Mouse (Mus musculus): Measurements from ENCODE around the gene Rnf217. TPM values are rescaled to one million over a fixed set of nuclear protein-coding genes. Genes with fewer than 3 reads are reported as not detected.

The Rnf217 gene
- 1 to 10 TPM; 6.9 to 7.0 TPM for total RNA-seq (2021)
- long read RNA-seq, full-length matches to known transcripts, result 9 of 10 reads
- long read RNA-seq, partial matches to known transcripts, result 0 of 10 reads
- long read RNA-seq, other reads (novel, unspliced or antisense), result 1 of 10 reads

DNA sequence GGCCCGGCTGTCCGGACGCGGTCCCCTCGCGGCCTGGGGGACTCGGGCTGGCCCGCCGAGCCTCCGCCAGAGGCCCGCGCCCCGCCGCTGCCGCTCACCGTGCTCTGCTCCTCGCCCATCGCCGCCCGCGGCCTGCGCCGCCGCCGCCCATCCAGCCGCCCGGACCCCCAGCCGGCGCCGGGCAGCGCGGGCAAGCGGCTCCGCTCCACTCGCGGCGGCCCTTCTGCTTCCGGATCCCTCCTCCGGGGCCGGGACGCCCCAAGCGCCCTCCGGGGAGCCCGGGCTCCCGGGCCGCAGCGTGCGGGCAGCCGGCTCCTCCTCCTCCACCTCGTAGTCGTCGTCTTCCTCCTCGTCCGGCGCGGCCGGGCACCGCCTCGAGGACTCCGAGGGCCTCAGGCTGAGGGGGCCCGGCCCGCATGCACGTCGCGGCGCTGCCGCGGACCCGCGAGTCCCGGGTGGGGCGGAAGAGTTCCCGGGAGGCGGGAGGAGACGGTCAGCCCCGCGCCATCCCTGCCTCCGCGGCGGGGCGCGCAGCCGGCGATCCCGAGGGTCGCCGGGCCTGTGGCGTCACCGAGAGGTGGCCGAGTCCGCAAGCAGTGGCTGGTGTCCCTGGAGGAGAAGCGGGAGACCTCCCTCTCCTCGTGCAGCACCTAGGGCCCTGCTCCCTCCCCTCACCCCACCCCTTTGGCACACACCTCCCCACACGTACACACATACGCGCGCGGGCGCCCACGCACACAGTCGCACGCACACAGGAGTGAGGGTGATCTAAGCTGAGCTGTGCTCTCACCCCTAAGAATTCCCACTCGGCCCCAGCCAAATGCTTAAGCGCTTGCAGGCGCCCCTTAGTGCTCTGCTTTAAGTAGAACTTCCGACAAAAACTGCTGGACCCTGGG is at the start of gene Rnf217:
Gene Rnf217 (minus strand): TSS at position 119 of the 896 bp plus-strand sequence.
- peak; percentile 66 to 74 for DNase-seq (ENCODE audit: low spot score in 2 of 2)

- no peak for DNase-seq (ENCODE audit: low spot score in 2 of 2)
Measured at GRCm38 (mm10) chr10:31647270-31647669, 38.3 kb upstream of the Rnf217 start.

- DNase-seq (ENCODE audit: low spot score in 2 of 2), result no peak
Measured at GRCm38 (mm10) chr10:31646083-31646482, 37.1 kb upstream of the Rnf217 start.

- DNase-seq (ENCODE audit: low spot score in 2 of 2), result no peak
Measured at GRCm38 (mm10) chr10:31635098-31635497, 26.1 kb upstream of the Rnf217 start.

- no peak for DNase-seq (ENCODE audit: low spot score in 2 of 2)
Measured at GRCm38 (mm10) chr10:31632005-31632404, 23.0 kb upstream of the Rnf217 start.

- no peak for DNase-seq (ENCODE audit: low spot score in 2 of 2)
Measured at GRCm38 (mm10) chr10:31615355-31615754, 6.4 kb upstream of the Rnf217 start.

DNA sequence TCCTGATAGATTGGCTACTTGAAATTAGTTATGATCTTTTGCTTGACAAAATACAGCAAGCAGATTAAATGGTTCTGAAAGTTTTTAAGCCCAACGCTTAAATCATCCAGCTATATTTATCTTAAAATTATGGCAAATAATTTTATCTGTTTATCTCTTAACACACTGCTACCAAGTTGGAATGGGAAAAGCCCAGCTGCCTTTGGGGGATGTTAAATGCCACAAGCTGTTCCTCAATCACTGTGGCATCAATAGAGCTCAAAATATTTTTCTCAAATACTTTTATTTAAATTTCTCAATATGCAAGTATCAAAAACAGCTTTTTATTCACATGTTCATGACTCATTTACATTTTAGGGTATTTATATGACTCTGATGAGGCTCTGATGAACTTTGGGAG is 5.1 kb upstream of the Rnf217 start:
- peak; percentile 62 to 86 for DNase-seq (ENCODE audit: low spot score in 2 of 2)

DNA sequence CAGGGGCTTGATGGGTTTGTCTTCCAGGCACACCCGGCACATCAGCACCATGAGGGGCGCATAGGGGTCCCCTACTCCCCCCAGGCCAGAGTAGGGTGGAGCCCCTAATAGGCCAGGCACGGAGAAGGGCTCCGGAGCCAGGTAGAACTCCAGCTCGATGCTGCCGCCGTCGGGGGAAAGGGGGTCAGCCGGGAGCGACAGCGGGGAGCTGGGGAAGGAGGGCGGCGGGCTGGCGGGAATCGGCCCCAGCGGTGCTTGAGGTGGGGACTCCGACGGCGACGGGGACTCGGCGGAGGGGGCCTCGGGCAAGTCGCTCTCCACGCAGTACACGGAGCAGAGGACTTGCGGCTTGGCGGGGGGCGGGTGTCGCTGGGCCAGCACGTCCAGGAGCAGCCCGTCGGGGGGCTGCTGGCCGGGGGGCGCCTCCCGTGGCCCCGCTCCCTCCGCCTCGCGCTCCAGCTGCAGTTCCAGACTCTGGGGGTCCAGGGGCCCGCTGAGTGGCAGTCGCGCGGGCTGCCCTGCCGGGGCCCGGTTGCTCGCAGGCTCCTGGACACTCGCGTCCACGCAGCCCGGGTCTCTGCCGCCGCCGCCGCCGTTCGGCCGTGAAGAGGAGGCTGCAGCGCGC is 431 bp downstream of the Rnf217 start:
- peak in 1 of 2 experiments; percentile 14 for DNase-seq (ENCODE audit: low spot score in 2 of 2)

DNA sequence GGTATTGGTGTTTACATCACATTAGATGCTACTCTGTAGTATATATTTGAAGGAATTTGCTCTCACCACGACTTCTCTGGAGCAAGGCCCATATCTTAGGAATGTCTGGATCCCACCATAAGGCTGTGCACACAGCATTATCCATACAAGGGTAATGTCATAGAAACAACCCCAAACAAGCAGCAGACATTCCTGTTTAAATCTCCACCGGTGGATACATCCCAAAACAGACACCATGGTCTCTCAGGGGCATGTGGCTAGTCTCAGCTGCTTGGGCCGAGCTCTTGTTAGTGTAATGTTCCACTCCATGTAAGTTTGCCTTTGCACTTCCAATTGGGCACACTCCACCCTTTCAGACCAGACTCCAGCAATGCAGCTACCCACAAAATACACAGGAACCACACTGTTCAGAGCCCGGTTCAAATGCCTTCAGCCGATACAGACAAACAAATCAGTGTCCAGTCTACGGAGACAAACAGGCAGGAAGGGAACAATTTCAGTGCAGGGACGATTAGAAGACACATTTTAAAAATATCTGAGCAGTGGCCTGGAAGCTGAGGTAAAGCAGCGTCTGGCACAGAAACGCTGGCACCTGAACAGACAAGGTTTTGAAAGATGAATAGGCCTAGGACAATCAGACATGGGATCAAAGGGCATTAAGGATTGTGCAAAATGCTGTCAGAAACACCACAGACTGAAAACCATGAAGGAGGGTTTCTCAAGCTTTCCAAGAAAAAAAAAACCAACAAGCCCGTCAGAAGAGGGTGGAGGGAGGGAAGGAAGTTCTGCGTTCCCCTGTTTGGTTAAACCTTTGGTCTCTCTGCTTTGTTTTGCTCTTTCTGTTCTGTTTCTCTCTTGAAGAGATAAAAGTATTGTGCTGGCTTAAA is 1.8 kb downstream of the Rnf217 start:
- peak in 1 of 2 experiments; percentile 15 for DNase-seq (ENCODE audit: low spot score in 2 of 2)

- DNase-seq (ENCODE audit: low spot score in 2 of 2), result no peak
Measured at GRCm38 (mm10) chr10:31603855-31604254, 5.1 kb downstream of the Rnf217 start.

DNA sequence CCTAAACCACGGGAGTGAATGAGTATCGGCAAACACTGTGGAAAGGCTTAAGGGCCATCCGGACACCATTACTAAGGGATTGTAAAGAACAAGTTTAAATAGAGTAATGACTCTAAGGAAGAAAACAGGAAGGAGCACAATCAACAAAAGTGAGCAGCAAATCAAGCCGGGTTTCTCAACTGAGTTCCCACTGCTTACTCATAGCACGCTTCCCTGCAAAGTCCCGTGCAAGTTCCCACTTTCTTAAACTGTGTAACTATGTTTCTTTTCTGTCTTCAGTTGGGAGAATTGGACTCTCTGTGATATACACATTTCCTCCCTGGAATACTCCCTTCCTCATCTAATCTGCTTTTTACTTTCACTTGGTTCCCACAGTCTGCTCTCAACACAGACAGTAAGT is 8.9 kb downstream of the Rnf217 start:
- no peak for DNase-seq (ENCODE audit: low spot score in 2 of 2)

- DNase-seq (ENCODE audit: low spot score in 2 of 2), result no peak
Measured at GRCm38 (mm10) chr10:31597886-31598285, 11.1 kb downstream of the Rnf217 start.

DNA sequence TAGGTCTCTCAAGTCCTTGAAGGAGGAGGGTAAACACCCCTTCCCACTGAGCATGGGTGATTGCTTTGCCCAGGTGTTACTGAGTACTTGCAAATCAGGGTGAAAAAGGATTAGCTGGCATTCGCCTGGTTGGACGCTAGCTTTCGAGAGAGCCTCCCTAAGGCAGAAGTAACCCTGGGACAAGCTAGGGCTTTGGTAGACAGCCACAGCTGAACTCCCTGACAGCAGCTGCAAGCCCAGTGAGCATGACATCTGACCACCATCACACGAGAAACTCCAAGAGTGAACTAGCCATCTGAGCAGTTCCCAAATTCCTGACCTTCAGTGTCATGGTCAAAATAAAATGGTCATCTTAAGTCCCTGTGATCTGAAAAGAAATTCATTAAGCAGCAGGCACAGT is 12.2 kb downstream of the Rnf217 start:
- DNase-seq (ENCODE audit: low spot score in 2 of 2), result no peak

GRCm38 (mm10) chr10:31595326-31595725 is 13.7 kb downstream of the Rnf217 start:
- DNase-seq (ENCODE audit: low spot score in 2 of 2), result no peak

DNA sequence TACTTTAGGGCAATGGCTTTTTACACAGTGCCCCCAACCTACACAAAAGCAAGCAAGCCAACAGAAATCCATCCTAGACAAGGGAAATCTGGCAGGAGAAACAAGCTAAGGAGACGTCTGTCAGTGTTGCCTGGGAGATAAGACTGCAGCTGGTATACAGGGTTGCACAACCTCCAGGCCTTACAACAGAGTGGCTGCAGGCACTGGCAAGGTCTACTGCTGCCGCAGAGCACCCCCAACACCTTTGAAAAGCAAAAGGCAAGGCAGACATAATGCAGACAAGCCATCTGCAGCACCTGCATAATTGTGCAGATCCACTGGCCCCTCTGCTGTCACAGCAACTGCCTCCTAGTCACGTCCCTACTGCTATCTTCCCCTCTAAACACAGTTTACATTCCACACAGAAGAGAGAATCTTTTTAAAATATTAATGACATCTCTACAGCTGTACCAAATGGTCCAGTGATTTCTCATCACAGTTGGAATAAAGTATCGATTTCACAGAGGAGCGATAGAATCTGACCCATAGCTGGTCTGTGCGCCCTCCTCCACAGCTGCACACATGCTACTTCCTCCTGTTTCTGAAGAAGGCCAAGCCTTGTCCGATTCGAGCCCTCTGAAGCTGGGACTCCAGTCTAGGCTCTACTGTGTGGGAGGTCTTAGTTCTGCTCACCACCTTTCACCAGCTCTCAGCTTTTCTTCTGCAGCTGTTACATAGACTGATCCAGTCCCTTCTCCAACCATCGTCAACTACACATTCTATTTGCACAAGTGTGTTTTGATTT is 16.1 kb downstream of the Rnf217 start:
- DNase-seq (ENCODE audit: low spot score in 2 of 2), result peak in 1 of 2 experiments; percentile 6

GRCm38 (mm10) chr10:31592095-31592740 is 16.8 kb downstream of the Rnf217 start:
- no peak for DNase-seq (ENCODE audit: low spot score in 2 of 2)

DNA sequence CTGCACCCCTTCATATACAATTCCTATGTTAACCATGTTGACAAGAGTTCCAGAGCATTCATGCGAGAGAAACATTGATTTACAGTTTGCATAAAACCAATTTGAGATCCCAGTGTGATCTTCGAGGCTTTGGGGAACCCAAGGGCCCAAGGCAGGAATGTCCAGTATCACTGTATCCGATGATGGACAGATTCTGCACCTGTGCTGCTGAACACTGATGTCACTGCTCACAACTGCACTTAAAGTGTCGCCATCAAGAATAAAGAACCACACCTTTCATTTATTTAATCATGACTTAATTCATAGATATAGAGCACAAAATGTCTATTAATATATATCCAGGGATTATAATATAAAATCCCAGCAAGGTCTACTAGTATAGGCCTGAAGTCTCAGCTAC is 28.3 kb downstream of the Rnf217 start:
- DNase-seq (ENCODE audit: low spot score in 2 of 2), result no peak

GRCm38 (mm10) chr10:31580073-31580472 is 28.9 kb downstream of the Rnf217 start:
- no peak for DNase-seq (ENCODE audit: low spot score in 2 of 2)

DNA sequence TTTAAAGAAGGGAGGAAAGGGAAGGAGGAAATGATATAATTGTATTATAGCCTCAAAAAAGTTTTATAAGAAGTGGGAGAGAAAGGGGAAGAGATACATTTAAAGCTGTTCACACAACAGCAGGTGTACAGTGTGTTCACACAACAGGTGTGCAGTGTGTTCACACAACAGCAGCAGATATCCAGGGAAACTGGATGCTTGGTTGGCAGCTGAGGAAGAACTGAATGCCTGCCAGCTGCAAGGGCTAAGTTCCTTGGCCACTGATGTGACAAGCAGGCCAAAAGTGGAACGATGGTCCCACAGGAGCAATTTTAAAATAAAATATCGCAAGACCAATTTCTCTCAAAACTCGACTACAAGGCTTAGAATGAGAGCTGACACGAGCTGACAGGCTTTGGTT is 35.7 kb downstream of the Rnf217 start:
- DNase-seq (ENCODE audit: low spot score in 2 of 2), result no peak

- no peak for DNase-seq (ENCODE audit: low spot score in 2 of 2)
Measured at GRCm38 (mm10) chr10:31557311-31557710, 51.7 kb downstream of the Rnf217 start.

Data from layer of hippocampus, adult 18-20 months (tissue).